Comparison of ENCODE assay signal across 9 mouse cellular contexts in genomic region chr17:79110936-79111348, GRCm38 (mm10). TPM values are rescaled to one million over a fixed set of nuclear protein-coding genes. Genes with fewer than 3 reads are reported as not detected.
DNase-seq lines count a peak whose midpoint lies in the region; ATAC-seq and TF ChIP-seq lines count a peak whose summit lies in the region.
"Had no signal": no experiment of that assay in that cellular context is flagged by ENCODE, and none has a peak within 500 bp of the region (broad histone marks: within the 10 kb centered on the region; RNA-seq: fewer than 3 reads in every experiment).

No protein-coding gene starts in this region.

- no peak overlapping the region for H3K4me2 ChIP-seq in kidney, embryonic 15.5 days
- no peak overlapping the region for H3K4me2 ChIP-seq in liver, postnatal 0 days (ENCODE audit: low read depth, low read length)
- no peak overlapping the region for H3K4me2 ChIP-seq in neural tube, embryonic 14.5 days (ENCODE audit: low read depth, low read length)
- H3K4me2 ChIP-seq: heart, embryonic 15.5 days had no signal

- no peak overlapping the region for H3K4me3 ChIP-seq in MEL (ENCODE audit: control insufficient read depth in 1 of 2, insufficient read depth in 1 of 2, low read depth in 2 of 2, low read length in 2 of 2)
- H3K4me3 ChIP-seq in kidney, embryonic 15.5 days (replicated peaks): no peak overlapping the region
- no peak overlapping the region for H3K4me3 ChIP-seq in liver, postnatal 0 days (ENCODE audit: low read depth, low read length)
- H3K4me3 ChIP-seq in neural tube, embryonic 14.5 days (ENCODE audit: low read depth, low read length): no peak overlapping the region
- H3K4me3 ChIP-seq: heart, embryonic 15.5 days had no signal

- WGBS in kidney, embryonic 15.5 days: 14% methylated on average over 5 of the region's 5 CpGs
- 23% methylated on average over 5 of the region's 5 CpGs for WGBS in liver, postnatal 0 days (ENCODE audit: insufficient replicate concordance)
- WGBS in neural tube, embryonic 14.5 days: 26% methylated on average over 5 of the region's 5 CpGs

- TF ChIP-seq EP300 in MEL (IDR thresholded peaks at IDR 0.05; ENCODE audit: low read depth in 1 of 2, low read length in 2 of 2): no peak
- TF ChIP-seq EP300 in liver, postnatal 0 days (IDR thresholded peaks at IDR 0.05; ENCODE audit: low read depth): no peak

- H3K4me1 ChIP-seq in MEL (ENCODE audit: control insufficient read depth in 1 of 2, insufficient read depth in 2 of 2, low read length in 2 of 2): no peaks in the 10 kb centered on the region
- H3K4me1 ChIP-seq in kidney, embryonic 15.5 days: no peaks in the 10 kb centered on the region
- no peaks in the 10 kb centered on the region for H3K4me1 ChIP-seq in liver, postnatal 0 days (ENCODE audit: insufficient read depth)
- no peaks in the 10 kb centered on the region for H3K4me1 ChIP-seq in neural tube, embryonic 14.5 days (ENCODE audit: control insufficient read depth, insufficient read depth, low read length)
- H3K4me1 ChIP-seq: heart, embryonic 15.5 days had no signal

- H3K27ac ChIP-seq in MEL (ENCODE audit: control insufficient read depth, low read depth, low read length): no peak overlapping the region
- H3K27ac ChIP-seq in kidney, embryonic 15.5 days: no peak overlapping the region
- H3K27ac ChIP-seq in liver, postnatal 0 days (ENCODE audit: low read depth): no peak overlapping the region
- no peak overlapping the region for H3K27ac ChIP-seq in neural tube, embryonic 14.5 days (ENCODE audit: low read depth, low read length)
- H3K27ac ChIP-seq: heart, embryonic 15.5 days had no signal

- H3K27me3 ChIP-seq in MEL (ENCODE audit: control insufficient read depth in 1 of 2, insufficient read depth in 2 of 2, low read length in 2 of 2): no peaks in the 10 kb centered on the region
- no peaks in the 10 kb centered on the region for H3K27me3 ChIP-seq in kidney, embryonic 15.5 days
- H3K27me3 ChIP-seq in liver, postnatal 0 days (ENCODE audit: insufficient read depth, low read length): no peaks in the 10 kb centered on the region
- no peaks in the 10 kb centered on the region for H3K27me3 ChIP-seq in neural tube, embryonic 14.5 days (ENCODE audit: control insufficient read depth, insufficient read depth, low read length)
- H3K27me3 ChIP-seq: heart, embryonic 15.5 days had no signal

- H3K36me3 ChIP-seq in MEL (ENCODE audit: control insufficient read depth in 1 of 2, insufficient read depth in 2 of 2, low read length in 2 of 2): no peaks in the 10 kb centered on the region
- H3K36me3 ChIP-seq in kidney, embryonic 15.5 days: no peaks in the 10 kb centered on the region
- H3K36me3 ChIP-seq in liver, postnatal 0 days (replicated peaks; ENCODE audit: insufficient read depth, low read length): no peaks in the 10 kb centered on the region
- no peaks in the 10 kb centered on the region for H3K36me3 ChIP-seq in neural tube, embryonic 14.5 days (ENCODE audit: control insufficient read depth, insufficient read depth, low read length)
- H3K36me3 ChIP-seq: heart, embryonic 15.5 days had no signal

- peak; percentile 84 for TF ChIP-seq RAD21 in MEL (IDR thresholded peaks at IDR 0.05; ENCODE audit: low read depth, low read length)

- peak; percentile 21 to 29 for DNase-seq in B cell, adult 2 months
- peak; percentile 50 for DNase-seq in MEL (ENCODE audit: low read depth, low spot score)
- peak; percentile 43 for DNase-seq in cerebellum, adult 8-10 months
- DNase-seq in frontal cortex, postnatal 25 days (ENCODE audit: low spot score in 2 of 2): peak; percentile 16 to 41
- peak; percentile 27 for DNase-seq in liver, postnatal 0 days

- no peaks in the 10 kb centered on the region for H3K79me2 ChIP-seq in MEL (ENCODE audit: control insufficient read depth, insufficient read depth, low read length, poor library complexity)

- no peak overlapping the region for H3K9ac ChIP-seq in MEL (ENCODE audit: control insufficient read depth, low read depth, low read length, poor library complexity, severe bottlenecking)
- no peak overlapping the region for H3K9ac ChIP-seq in kidney, embryonic 15.5 days
- H3K9ac ChIP-seq in liver, postnatal 0 days (replicated peaks): no peak overlapping the region
- no peak overlapping the region for H3K9ac ChIP-seq in neural tube, embryonic 14.5 days (replicated peaks; ENCODE audit: low read depth, low read length)
- H3K9ac ChIP-seq: heart, embryonic 15.5 days had no signal

- peak; percentile 56 to 77 (median 75) for TF ChIP-seq CTCF in MEL (IDR thresholded peaks at IDR 0.05 in 2 of 3, conservative IDR thresholded peaks at IDR 0.05 in 1 of 3; ENCODE audit: control insufficient read depth in 1 of 3, insufficient read depth in 1 of 3, low read depth in 2 of 3, low read length in 3 of 3, poor library complexity in 1 of 3, severe bottlenecking in 1 of 3)
- TF ChIP-seq CTCF in liver, postnatal 0 days (IDR thresholded peaks at IDR 0.05; ENCODE audit: low read depth): peak; percentile 83

- TF ChIP-seq POLR2A in MEL (IDR thresholded peaks at IDR 0.05; ENCODE audit: control insufficient read depth in 1 of 2, insufficient read depth in 1 of 2, low read depth in 1 of 2, low read length in 2 of 2, poor library complexity in 1 of 2): no peak

- no peaks in the 10 kb centered on the region for H3K9me3 ChIP-seq in MEL (replicated peaks; ENCODE audit: insufficient read depth, low read length)
- no peaks in the 10 kb centered on the region for H3K9me3 ChIP-seq in kidney, embryonic 15.5 days (replicated peaks)
- no peaks in the 10 kb centered on the region for H3K9me3 ChIP-seq in liver, postnatal 0 days (ENCODE audit: low read length)
- no peaks in the 10 kb centered on the region for H3K9me3 ChIP-seq in neural tube, embryonic 14.5 days (ENCODE audit: control insufficient read depth, low read length)
- H3K9me3 ChIP-seq: heart, embryonic 15.5 days had no signal

- 0 out of 2 replicates have a peak, but pooled peaks have one; percentile 43 for ATAC-seq in kidney, embryonic 15.5 days (replicated peaks; ENCODE audit: low FRiP score)
- no peak for ATAC-seq in liver, postnatal 0 days
- peak; percentile 85 for ATAC-seq in neural tube, embryonic 14.5 days (ENCODE audit: low read depth)
- ATAC-seq in activated CD4-positive, CD25-positive, alpha-beta regulatory T cell, adult 4 months: no peak

TF ChIP-seq in MEL, 35 proteins besides CTCF, POLR2A, EP300 and RAD21:
- TF ChIP-seq ZNF384 (IDR thresholded peaks at IDR 0.05; ENCODE audit: low read depth, low read length) (no peak), NELFE (IDR thresholded peaks at IDR 0.05; ENCODE audit: low read depth, low read length) (no peak), SMC3 (IDR thresholded peaks at IDR 0.05; ENCODE audit: low read depth, low read length) (peak; percentile 83), POLR2AphosphoS5 (IDR thresholded peaks at IDR 0.05; ENCODE audit: borderline replicate concordance, low read depth, low read length) (no peak), POLR2AphosphoS2 (IDR thresholded peaks at IDR 0.05; ENCODE audit: low read length) (no peak), MAX (IDR thresholded peaks at IDR 0.05; ENCODE audit: low read length) (no peak), USF2 (IDR thresholded peaks at IDR 0.05; ENCODE audit: borderline replicate concordance in 1 of 2, insufficient read depth in 1 of 2, low read depth in 1 of 2, low read length in 2 of 2) (no peak), SIN3A (IDR thresholded peaks at IDR 0.05; ENCODE audit: low read length) (no peak), ELF1 (IDR thresholded peaks at IDR 0.05; ENCODE audit: low read depth, low read length) (no peak), TBP (IDR thresholded peaks at IDR 0.05; ENCODE audit: low read depth, low read length) (no peak), ZC3H11A (IDR thresholded peaks at IDR 0.05; ENCODE audit: low read depth, low read length) (peak; percentile 67), MYC (IDR thresholded peaks at IDR 0.05; ENCODE audit: low read depth, low read length) (no peak)

RNA-seq across cellular contexts. Expression of gene Qpct, which starts 59.2 kb away (rescaled TPM):
- total RNA-seq in MEL (2012; rRNA removed): not detected in 2 replicates
- not detected for polyA plus RNA-seq in MEL (2012; ENCODE audit: insufficient read depth in 1 of 2, insufficient read length in 2 of 2, low read depth in 1 of 2, low replicate concordance in 2 of 2, missing spikeins in 1 of 2)
- 4.4 and 4.5 TPM in 2 replicates for polyA plus RNA-seq in kidney, embryonic 15.5 days (2015; fragmentation: Nextera tagmentation; extraction: Ambion mirVana)
- 53.2 and 53.8 TPM in 2 replicates for polyA plus RNA-seq in liver, postnatal 0 days (2015; fragmentation: Nextera tagmentation; extraction: Ambion mirVana)
- 19.6 and 26.2 TPM in 2 replicates for polyA plus RNA-seq in neural tube, embryonic 14.5 days (2014; fragmentation: Nextera tagmentation; extraction: Ambion mirVana)
- polyA plus RNA-seq in activated CD4-positive, CD25-positive, alpha-beta regulatory T cell, adult 4 months (2017; shearing (Covaris generic)): 1 to 10 TPM; 2.1 to 3.7 TPM

Comparison
In these comparisons a context has a peak if more than half of its experiments do, and no peak if none do; other contexts are left out.
1. ATAC-seq: peak in kidney, embryonic 15.5 days (single experiment) and neural tube, embryonic 14.5 days (single experiment); none in liver, postnatal 0 days (single experiment) and activated CD4-positive, CD25-positive, alpha-beta regulatory T cell, adult 4 months (single experiment).
2. Peak in every context shown above with its lines, with median percentiles within 50 percentile points of each other: DNase-seq.